Mouse (Mus musculus) myocyte (in vitro differentiated cells): Measurements from ENCODE around the gene H2-Q4.

ENCODE experiments used
- MAX ChIP-seq: IDR thresholded peaks from one replicate; pipeline ENCODE4 v1.6.1; 2011; ENCODE audit warnings: low read depth, mild to moderate bottlenecking, control low read depth
- POLR2A ChIP-seq: IDR thresholded peaks from one replicate; pipeline ENCODE4 v1.6.1; 2011; ENCODE audit warnings: low read depth, mild to moderate bottlenecking, control low read depth, moderate library complexity; ENCODE audit not compliant: insufficient read length

- TF ChIP-seq POLR2A = no peak
- no peak for TF ChIP-seq MAX
Measured at GRCm38 (mm10) chr17:35418772-35419171, 39.4 kb downstream of the H2-Q4 start.
